Mouse (Mus musculus) brain, embryonic 14.5 days (tissue): ENCODE measurements around the gene Mepe.
A peak's percentile ranks its signal among the peaks of the same experiment; 100 is the strongest.

ENCODE experiments used
- CTCF ChIP-seq: fragments of 200-500 bp; IDR thresholded peaks from 2 replicates; pipeline ENCODE4 v1.5.1; 2012; ENCODE audit warnings: inconsistent platforms, mild to moderate bottlenecking, moderate library complexity, borderline replicate concordance; ENCODE audit not compliant: insufficient read depth, insufficient read length; ENCODE audit errors: extremely low read depth
- POLR2A ChIP-seq: fragments of 200-500 bp; IDR thresholded peaks from 2 replicates; pipeline ENCODE4 v1.6.1; 2012; ENCODE audit warnings: mild to moderate bottlenecking, inconsistent platforms, borderline replicate concordance; ENCODE audit not compliant: poor library complexity, insufficient read depth, insufficient read length, severe bottlenecking; ENCODE audit errors: extremely low read depth

GRCm38 (mm10) chr5:104344526-104345240, 19.6 kb downstream of the Mepe start:
- TF ChIP-seq POLR2A (no peak), CTCF (peak; percentile 49; the same call in 1 of the 2 replicates)
